Mouse (Mus musculus) heart, embryonic 11.5 days (tissue): ENCODE measurements at regions not wholly inside any gene's neighbourhood (a gene's known extent, or its start where the extent isn't known, plus 50 kb on each side); places are given as distances from the start of the nearest gene placed in this dataset.

Experiments
- ATAC-seq: fragments of 200-750 bp; cut with Nextera tagmentation; replicated peaks from 2 replicates; pipeline ENCODE4 v1.8.0; 2017; ENCODE audit warnings: moderate library complexity; ENCODE audit not compliant: insufficient number of reproducible peaks, low FRiP score, low TSS enrichment
- H3K27ac ChIP-seq: fragments of 300-500 bp; sonication (generic); 2 replicates; pipeline ENCODE4 v1.5.1; 2014; ENCODE audit warnings: mild to moderate bottlenecking, low read depth, low read length
- H3K27me3 ChIP-seq: fragments of 300-500 bp; sonication (generic); 2 replicates; pipeline ENCODE4 v1.6.1; 2014; ENCODE audit warnings: mild to moderate bottlenecking, low read length, mixed read lengths; ENCODE audit not compliant: control insufficient read depth, insufficient read depth
- H3K36me3 ChIP-seq: fragments of 300-500 bp; sonication (generic); 2 replicates; pipeline ENCODE4 v1.6.1; 2014; ENCODE audit warnings: mild to moderate bottlenecking, low read length, moderate library complexity, mixed read lengths; ENCODE audit not compliant: control insufficient read depth, insufficient read depth
- H3K4me1 ChIP-seq: fragments of 300-500 bp; sonication (generic); 2 replicates; pipeline ENCODE4 v1.6.1; 2014; ENCODE audit warnings: low read length; ENCODE audit not compliant: control insufficient read depth, insufficient read depth
- H3K4me2 ChIP-seq: fragments of 300-500 bp; sonication (generic); 2 replicates; pipeline ENCODE4 v1.6.1; 2014; ENCODE audit warnings: mild to moderate bottlenecking, moderate library complexity
- H3K4me3 ChIP-seq: fragments of 300-500 bp; sonication (generic); 2 replicates; pipeline ENCODE4 v1.5.1; 2014; ENCODE audit warnings: low read depth, low read length
- H3K9ac ChIP-seq: fragments of 300-500 bp; sonication (generic); 2 replicates; pipeline ENCODE4 v1.6.1; 2014; ENCODE audit warnings: mild to moderate bottlenecking, low read depth, low read length, moderate library complexity
- H3K9me3 ChIP-seq: fragments of 300-500 bp; sonication (generic); replicated peaks from 2 replicates; pipeline ENCODE4 v1.6.1; 2016; ENCODE audit warnings: low read length; ENCODE audit not compliant: control insufficient read depth
- WGBS: fragments of 180-500 bp; shearing (Covaris S2); extraction: QIAGEN DNeasy Blood & Tissue Kit; methylation state at CpG from one replicate; pipeline ENCODE4 v1.1.7; 2014; ENCODE audit not compliant: insufficient replicate concordance; 5-methylcytosine and 5-hydroxymethylcytosine counted together

- Histone ChIP-seq H3K4me2 (no peak overlapping the region), H3K4me3 (no peak overlapping the region), H3K27me3 (no peaks in the 10 kb centered on the region), H3K36me3 (no peaks in the 10 kb centered on the region), H3K4me1 (no peaks in the 10 kb centered on the region), H3K27ac (no peak overlapping the region), H3K9me3 (no peaks in the 10 kb centered on the region), H3K9ac (no peak overlapping the region)
- no peak for ATAC-seq
- 69% methylated on average over 11 of the region's 11 CpGs for WGBS
Measured at GRCm38 (mm10) chr13:111204580-111205285, 50.1 kb upstream of the Actbl2 start.
